Mouse (Mus musculus) urinary bladder, postnatal 14 days (tissue): Measurements from ENCODE around the gene BC005561.
"Not testable (repeated sequence)": the region's sequence is repeated elsewhere in the genome, so short reads cannot be mapped to it uniquely, and the experiment has no call there.

Source experiments
- DNase-seq: peaks from one replicate; pipeline ENCODE4 v3.0.0; 2021; ENCODE audit warnings: low spot score

BC005561 gene

DNA sequence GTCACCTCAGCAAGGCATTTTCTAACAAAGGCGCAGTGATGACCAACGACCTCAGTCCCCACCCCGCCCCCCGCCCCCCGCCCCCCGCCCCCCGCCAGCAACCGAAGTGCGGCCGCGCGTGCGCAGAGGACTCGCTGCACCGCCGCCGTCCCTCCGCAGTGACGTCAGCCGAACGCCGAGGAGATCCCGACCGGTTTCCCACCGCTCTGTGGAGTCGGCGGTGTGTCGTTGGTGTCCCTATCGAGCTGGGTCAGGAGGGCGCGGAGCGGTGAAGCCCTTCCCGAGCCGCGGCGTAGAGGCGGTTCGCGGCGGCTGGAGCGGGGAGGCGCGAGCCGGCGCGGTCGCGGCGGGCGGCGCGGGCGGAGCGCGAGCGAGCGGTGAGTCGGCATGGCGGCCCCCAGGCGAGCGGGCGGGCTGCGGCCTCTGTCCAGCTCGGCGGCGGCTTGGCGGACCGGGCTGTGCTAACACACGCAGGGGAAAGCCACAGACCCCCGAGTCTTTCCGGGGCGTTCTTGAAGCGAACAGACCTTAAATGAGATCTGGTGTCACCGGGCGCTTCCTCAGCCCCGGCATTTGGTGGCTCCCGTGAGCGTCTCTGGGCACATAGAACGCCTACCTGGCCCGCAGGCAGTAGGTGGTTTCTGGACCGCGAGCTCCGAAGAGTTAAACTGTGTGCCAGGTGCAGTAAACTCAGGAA, at the start of gene BC005561:
Gene BC005561, plus strand, starts transcription at position 158 of the 697 bp plus-strand sequence.
- peak; percentile 85 for DNase-seq

- peak; percentile 80 for DNase-seq
Observed at GRCm38 (mm10) chr5:104458832-104459705, 49.1 kb upstream of the BC005561 start, which contains the start of gene Pkd2. Pkd2 (plus strand) TSS chr5:104459450.

DNA sequence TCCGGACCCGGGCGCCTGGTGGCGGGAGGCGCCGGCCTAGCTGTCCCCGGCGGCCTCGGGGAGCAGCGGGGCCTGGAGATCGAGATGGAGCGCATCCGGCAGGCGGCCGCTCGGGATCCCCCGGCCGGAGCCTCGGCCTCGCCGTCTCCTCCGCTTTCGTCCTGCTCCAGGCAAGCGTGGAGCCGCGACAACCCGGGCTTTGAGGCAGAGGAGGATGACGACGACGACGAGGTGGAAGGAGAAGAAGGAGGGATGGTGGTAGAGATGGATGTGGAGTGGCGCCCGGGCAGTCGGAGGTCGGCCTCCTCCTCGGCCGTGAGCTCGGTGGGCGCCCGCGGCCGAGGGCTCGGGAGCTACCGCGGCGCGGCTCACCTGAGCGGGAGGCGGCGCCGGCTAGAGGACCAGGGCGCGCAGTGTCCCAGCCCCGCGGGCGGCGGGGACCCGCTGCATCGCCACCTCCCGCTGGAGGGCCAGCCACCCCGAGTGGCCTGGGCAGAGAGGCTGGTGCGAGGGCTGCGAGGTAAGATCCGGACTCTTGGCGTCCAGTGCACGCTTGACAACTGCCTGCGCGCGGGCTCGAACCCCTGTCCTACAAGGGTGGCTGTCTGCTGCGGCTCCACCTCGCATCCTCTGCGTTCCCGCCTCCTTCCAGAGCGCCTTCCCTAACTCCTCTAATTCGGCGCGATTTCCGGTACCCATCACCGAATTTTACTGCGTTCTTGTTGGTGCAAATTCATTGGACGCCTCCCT, 48.3 kb upstream of the BC005561 start:
- DNase-seq, result peak; percentile 55

GRCm38 (mm10) chr5:104460456-104460838, 47.7 kb upstream of the BC005561 start:
- no peak for DNase-seq

- DNase-seq, result no peak
Observed at GRCm38 (mm10) chr5:104460856-104461255, 47.3 kb upstream of the BC005561 start.

DNA sequence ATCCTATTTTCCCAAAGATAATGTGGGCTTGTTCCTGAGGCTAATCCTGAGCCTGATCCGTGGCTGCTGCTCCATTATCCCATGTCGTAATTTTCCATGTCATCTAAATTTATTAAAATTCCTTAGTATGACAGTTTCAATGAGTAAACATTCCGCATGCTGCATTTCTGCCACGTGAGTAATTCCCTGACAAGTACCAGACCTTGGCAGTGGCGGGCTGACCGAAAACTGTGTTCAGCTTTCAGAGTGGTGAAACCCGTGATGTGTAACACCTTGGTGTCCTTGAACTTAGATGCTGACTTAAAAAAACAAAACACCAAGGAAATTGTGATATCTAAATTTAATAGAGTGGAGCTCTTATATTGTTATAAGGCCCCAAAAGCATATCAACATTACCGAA, 42.9 kb upstream of the BC005561 start:
- peak; percentile 21 for DNase-seq

- DNase-seq, result peak; percentile 71
Observed at GRCm38 (mm10) chr5:104465731-104466130, 42.4 kb upstream of the BC005561 start.

GRCm38 (mm10) chr5:104466816-104467215, 41.3 kb upstream of the BC005561 start:
- no peak for DNase-seq

DNA sequence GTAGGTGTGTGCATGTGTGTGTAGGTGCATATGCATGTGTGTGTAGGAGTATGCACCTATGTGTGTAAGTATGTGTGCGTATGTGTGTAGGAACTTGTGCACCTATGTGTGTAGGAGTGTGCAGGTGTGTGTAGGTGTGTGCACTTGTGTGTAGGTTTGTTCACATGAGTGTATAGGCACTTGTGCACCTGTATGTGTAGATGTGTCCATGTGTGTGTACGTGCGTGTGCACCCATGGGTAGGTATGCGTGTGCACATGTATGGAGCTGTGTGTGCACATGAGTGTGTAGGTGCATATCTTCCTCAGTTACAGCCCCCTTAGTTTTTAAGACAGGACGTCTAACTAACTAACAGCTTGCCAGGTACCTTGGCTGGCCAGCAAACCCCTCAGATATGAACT, 39.6 kb upstream of the BC005561 start:
- no peak for DNase-seq

GRCm38 (mm10) chr5:104470981-104471391, 37.2 kb upstream of the BC005561 start:
- no peak for DNase-seq

DNA sequence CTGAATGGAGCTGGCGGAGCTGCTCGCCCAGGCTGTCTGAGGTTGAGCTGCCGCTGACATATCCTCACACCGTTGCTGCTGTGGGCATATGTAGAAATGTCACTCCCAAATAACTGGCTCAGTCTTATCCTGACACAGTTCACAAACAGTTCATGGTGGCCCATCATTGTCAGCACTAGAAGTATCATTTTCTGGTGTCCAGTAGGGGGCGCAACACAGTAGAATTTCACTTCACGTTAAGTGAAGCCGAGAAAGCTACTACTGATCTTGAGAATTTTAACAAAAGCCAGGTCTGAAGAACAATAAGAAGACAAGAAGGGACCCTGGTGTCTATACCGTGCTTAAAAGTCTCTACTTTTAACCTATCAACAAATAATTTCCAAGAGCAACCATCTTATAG, 35.8 kb upstream of the BC005561 start:
- DNase-seq, result no peak

DNA sequence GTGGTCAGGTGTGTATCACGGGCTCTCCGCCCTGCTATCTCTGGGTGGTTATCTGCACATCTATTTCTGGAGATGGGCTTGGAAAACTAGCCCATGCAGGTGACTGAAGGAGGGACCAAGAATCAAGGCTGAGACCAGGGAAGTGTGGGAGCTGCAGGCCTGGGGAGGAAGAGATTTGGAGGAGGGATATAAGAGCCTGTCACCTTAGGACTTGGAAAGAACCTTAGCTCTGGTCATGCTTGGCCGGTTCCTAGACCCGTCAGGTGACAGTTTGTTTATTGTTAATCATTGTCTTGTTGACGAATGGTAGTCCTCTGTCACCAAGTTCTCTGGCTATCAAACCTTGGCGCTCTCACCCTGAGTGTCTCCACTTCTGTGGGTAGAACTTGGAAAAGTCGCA, 27.8 kb upstream of the BC005561 start:
- DNase-seq, result no peak

GRCm38 (mm10) chr5:104482856-104483255, 25.3 kb upstream of the BC005561 start:
- DNase-seq, result no peak

GRCm38 (mm10) chr5:104491561-104491960, 16.6 kb upstream of the BC005561 start:
- DNase-seq, result no peak

GRCm38 (mm10) chr5:104504883-104505282, 3.3 kb upstream of the BC005561 start:
- no peak for DNase-seq

DNA sequence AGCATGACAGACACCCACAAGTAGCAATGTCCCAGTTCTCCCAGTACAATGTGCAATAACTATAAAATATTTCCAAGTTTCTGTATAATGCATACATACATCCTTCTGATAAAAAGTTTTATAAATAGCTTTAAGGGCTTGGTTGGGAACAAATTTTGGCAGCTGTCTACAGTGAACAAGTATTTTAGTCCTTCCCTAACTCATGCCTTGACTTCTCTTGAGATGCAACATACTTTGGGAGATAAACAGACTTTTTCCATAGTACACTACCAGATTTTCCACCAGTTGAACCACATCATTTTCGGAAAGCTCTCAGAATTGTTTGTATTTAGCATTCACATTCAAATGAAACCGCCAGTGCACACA, 340 bp upstream of the BC005561 start:
- no peak for DNase-seq

DNA sequence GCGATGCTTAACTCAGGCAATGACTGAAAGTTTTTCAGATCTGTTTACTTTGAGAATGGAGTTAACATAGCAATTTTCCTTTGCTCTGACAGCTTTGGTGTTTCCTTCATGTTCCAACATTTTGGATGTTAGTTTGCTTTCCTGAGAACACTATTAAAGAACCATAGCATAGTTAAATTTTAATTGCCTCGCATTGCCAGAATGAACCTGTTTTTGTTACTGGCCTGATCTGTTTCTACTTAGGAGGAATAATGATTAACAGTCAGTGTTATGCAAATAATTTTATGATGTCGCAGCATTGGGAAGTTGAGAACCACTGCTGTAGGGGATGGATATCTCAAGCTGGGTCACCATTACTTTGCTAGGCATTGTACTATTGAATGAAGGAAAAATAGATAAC, 3.1 kb downstream of the BC005561 start:
- no peak for DNase-seq

- no peak for DNase-seq
Observed at GRCm38 (mm10) chr5:104538612-104539011, 30.5 kb downstream of the BC005561 start.

DNA sequence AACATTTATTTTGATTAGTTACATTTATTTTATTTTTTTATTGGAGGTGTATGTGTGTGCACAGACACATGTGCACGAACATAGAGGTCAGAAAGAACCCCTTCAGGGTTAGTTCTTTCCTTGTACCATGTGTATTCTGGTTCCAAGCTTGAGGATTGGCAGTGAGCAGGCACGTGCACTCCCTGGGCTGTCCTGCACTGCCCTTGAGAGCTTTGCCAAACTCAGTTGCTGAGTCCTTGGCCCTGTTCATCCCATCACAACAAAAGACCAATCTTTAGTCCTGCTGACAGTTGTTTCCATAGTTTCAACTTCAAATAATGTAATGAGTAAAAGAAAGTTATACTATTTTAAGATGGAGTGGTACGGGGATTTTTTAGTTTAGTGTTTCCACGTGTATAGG, 31.2 kb downstream of the BC005561 start:
- no peak for DNase-seq

DNA sequence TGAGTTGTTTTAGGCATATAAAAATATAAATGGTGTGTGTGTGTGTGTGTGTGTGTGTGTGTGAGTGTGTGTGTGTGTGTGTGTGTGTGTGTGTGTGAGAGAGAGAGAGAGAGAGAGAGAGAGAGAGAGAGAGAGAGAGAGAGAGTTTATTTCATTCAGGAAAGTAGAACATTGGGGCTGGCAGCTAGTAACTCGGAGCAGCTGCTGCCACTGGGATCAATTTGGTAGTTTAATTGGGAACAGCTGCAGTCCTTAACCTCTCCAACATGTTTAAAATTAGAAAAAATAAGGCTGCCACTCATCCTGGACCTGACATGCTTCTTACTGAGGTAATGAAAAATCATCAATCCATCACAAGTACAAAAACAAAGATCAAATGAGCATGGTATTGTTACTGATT, 59.9 kb downstream of the BC005561 start:
- not testable (repeated sequence) for DNase-seq

DNA sequence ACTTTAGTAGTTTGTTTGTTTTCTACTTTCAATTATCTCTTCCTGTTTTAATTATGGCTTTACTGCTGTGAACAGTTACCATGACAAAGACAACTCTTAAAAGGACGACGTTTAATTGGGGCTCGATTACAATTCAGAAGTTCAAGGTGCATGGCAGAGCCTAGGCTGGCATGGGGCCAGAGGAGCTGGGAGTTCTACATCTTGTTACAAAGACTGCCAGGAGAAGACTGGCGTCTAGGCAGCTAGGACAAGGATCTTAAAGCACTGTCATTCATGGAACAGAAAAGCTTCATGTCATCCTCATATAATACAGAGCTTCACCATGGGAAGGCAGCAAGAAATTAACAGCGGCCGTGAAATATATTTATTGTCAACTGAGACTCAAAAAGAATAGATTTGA, 62.6 kb downstream of the BC005561 start:
- peak; percentile 32 for DNase-seq

DNA sequence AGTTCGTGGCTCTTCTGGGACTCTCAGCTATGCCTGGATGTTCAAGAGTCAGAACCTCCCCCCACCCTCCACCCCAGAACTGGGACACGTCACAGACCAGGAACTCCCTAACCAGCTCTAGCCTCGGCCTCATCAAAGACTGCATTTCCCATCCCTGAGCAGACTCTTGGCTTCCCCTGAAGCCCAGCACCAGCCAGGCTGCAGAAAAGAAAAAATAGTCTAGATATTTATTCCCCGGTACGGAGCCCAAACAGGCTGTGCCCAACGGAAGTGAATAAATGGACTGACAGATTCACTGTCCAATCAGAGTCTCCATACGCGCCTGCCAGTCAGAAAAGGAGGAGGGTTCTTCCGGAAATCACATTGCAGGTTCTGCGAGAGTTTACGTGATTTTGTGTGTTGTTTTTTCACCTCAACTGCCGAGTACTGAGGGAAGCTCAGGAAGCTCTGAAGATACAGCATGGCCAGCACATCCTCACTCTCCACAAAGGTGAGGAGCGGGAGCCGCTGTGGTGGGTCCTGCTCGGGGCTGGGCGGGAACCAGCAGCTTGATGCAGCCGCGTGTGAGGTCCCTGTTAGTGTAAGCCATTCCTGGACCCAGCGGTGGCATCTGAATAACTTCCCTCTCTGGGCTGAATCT, 63.2 kb downstream of the BC005561 start:
- peak; percentile 84 for DNase-seq
